Mouse (Mus musculus): ENCODE measurements around the gene Arhgap24. TPM values are rescaled to one million over a fixed set of nuclear protein-coding genes. Genes with fewer than 3 reads are reported as not detected.

The Arhgap24 gene
- polyA plus RNA-seq, 1 experiment, result not detected

- TF ChIP-seq GATA1 (IDR thresholded peaks at IDR 0.05; ENCODE audit: low read length), result no peak
These were observed 243.7 kb downstream of the Arhgap24 start for GRCm38 (mm10) chr5:102724813-102725348.

GRCm38 (mm10) chr5:102725365-102725764 is 244.2 kb downstream of the Arhgap24 start:
- TF ChIP-seq GATA1 (IDR thresholded peaks at IDR 0.05; ENCODE audit: low read length), result no peak

- TF ChIP-seq GATA1 (IDR thresholded peaks at IDR 0.05; ENCODE audit: low read length), result no peak
These were observed 245.8 kb downstream of the Arhgap24 start for GRCm38 (mm10) chr5:102726985-102727384.

- no peak for TF ChIP-seq GATA1 (IDR thresholded peaks at IDR 0.05; ENCODE audit: low read length)
These were observed 247.3 kb downstream of the Arhgap24 start for GRCm38 (mm10) chr5:102728531-102728930.

- no peak for TF ChIP-seq GATA1 (IDR thresholded peaks at IDR 0.05; ENCODE audit: low read length)
These were observed 248.3 kb downstream of the Arhgap24 start for GRCm38 (mm10) chr5:102729476-102729875.

- no peak for TF ChIP-seq GATA1 (IDR thresholded peaks at IDR 0.05; ENCODE audit: low read length)
These were observed 254.9 kb downstream of the Arhgap24 start for GRCm38 (mm10) chr5:102736131-102736530.

- TF ChIP-seq GATA1 (IDR thresholded peaks at IDR 0.05; ENCODE audit: low read length), result no peak
These were observed 261.5 kb downstream of the Arhgap24 start for GRCm38 (mm10) chr5:102742554-102743255.

GRCm38 (mm10) chr5:102743436-102743835 is 262.2 kb downstream of the Arhgap24 start:
- no peak for TF ChIP-seq GATA1 (IDR thresholded peaks at IDR 0.05; ENCODE audit: low read length)

- no peak for TF ChIP-seq GATA1 (IDR thresholded peaks at IDR 0.05; ENCODE audit: low read length)
These were observed 262.9 kb downstream of the Arhgap24 start for GRCm38 (mm10) chr5:102744051-102744450.

GRCm38 (mm10) chr5:102748146-102748545 is 267.0 kb downstream of the Arhgap24 start:
- TF ChIP-seq GATA1 (IDR thresholded peaks at IDR 0.05; ENCODE audit: low read length), result no peak

GRCm38 (mm10) chr5:102749020-102749419 is 267.8 kb downstream of the Arhgap24 start:
- no peak for TF ChIP-seq GATA1 (IDR thresholded peaks at IDR 0.05; ENCODE audit: low read length)

GRCm38 (mm10) chr5:102750674-102751073 is 269.5 kb downstream of the Arhgap24 start:
- no peak for TF ChIP-seq GATA1 (IDR thresholded peaks at IDR 0.05; ENCODE audit: low read length)

GRCm38 (mm10) chr5:102751661-102752307 is 270.6 kb downstream of the Arhgap24 start:
- TF ChIP-seq GATA1 (IDR thresholded peaks at IDR 0.05; ENCODE audit: low read length), result no peak

- TF ChIP-seq GATA1 (IDR thresholded peaks at IDR 0.05; ENCODE audit: low read length), result no peak
These were observed 271.1 kb downstream of the Arhgap24 start for GRCm38 (mm10) chr5:102752308-102752663.

- no peak for TF ChIP-seq GATA1 (IDR thresholded peaks at IDR 0.05; ENCODE audit: low read length)
These were observed 275.8 kb downstream of the Arhgap24 start for GRCm38 (mm10) chr5:102757040-102757439.

- TF ChIP-seq GATA1 (IDR thresholded peaks at IDR 0.05; ENCODE audit: low read length), result no peak
These were observed 284.5 kb downstream of the Arhgap24 start for GRCm38 (mm10) chr5:102765694-102766093.
